Mouse (Mus musculus) heart, embryonic 15.5 days (tissue): Measurements from ENCODE around the gene Pign. TPM values are rescaled to one million over a fixed set of nuclear protein-coding genes. Genes with fewer than 3 reads are reported as not detected.

Source experiments
- ATAC-seq: fragments of 200-750 bp; cut with Nextera tagmentation; replicated peaks from 2 replicates; pipeline ENCODE4 v1.8.0; 2017; ENCODE audit warnings: low read depth, moderate TSS enrichment; ENCODE audit not compliant: insufficient number of reproducible peaks, insufficient read depth, low FRiP score
- H3K27ac ChIP-seq: fragments of 300-500 bp; sonication (generic); 2 replicates; pipeline ENCODE4 v1.5.1; 2015; ENCODE audit warnings: mild to moderate bottlenecking, inconsistent platforms
- H3K27me3 ChIP-seq: fragments of 300-500 bp; sonication (generic); 2 replicates; pipeline ENCODE4 v1.6.1; 2015; ENCODE audit warnings: inconsistent platforms
- H3K36me3 ChIP-seq: fragments of 300-500 bp; sonication (generic); 2 replicates; pipeline ENCODE4 v1.6.1; 2015; ENCODE audit warnings: mild to moderate bottlenecking, inconsistent platforms
- H3K4me1 ChIP-seq: fragments of 300-500 bp; sonication (generic); replicated peaks from 2 replicates; pipeline ENCODE4 v1.6.1; 2015; ENCODE audit warnings: inconsistent platforms
- H3K4me2 ChIP-seq: fragments of 300-500 bp; sonication (generic); 2 replicates; pipeline ENCODE4 v1.6.1; 2015; ENCODE audit warnings: inconsistent platforms, mild to moderate bottlenecking, moderate library complexity
- H3K4me3 ChIP-seq: fragments of 300-500 bp; sonication (generic); 2 replicates; pipeline ENCODE4 v1.5.1; 2015; ENCODE audit warnings: mild to moderate bottlenecking, inconsistent platforms
- H3K9ac ChIP-seq: fragments of 300-500 bp; sonication (generic); 2 replicates; pipeline ENCODE4 v1.6.1; 2015; ENCODE audit warnings: mild to moderate bottlenecking, inconsistent platforms
- H3K9me3 ChIP-seq: fragments of 300-500 bp; sonication (generic); replicated peaks from 2 replicates; pipeline ENCODE4 v1.6.1; 2016; ENCODE audit warnings: inconsistent platforms
- WGBS: fragments of 180-500 bp; shearing (Covaris S2); methylation state at CpG from one replicate; pipeline ENCODE4 v1.1.7; 2015; ENCODE audit warnings: mixed read lengths; 5-methylcytosine and 5-hydroxymethylcytosine counted together
- polyA plus RNA-seq: library from polyadenylated mRNA; unstranded; fragments of >200 nt; fragmentation: Nextera tagmentation; extraction: Ambion mirVana; gene quantifications from 2 replicates; pipeline ENCODE4 v1.2.1, GENCODE M21; 2015

The Pign gene
- polyA plus RNA-seq, 1 experiment from 2014 or later: 10.9 TPM

GRCm38 (mm10) chr1:105662820-105663170 lies 682 bp downstream of the Pign start:
- peaks cover 10% of the 10 kb centered on the region for H3K4me1 ChIP-seq
- H3K4me3 ChIP-seq: peak overlapping the region; percentile 73
- H3K9me3 ChIP-seq: no peaks in the 10 kb centered on the region
- no peaks in the 10 kb centered on the region for H3K27me3 ChIP-seq
- peak overlapping the region; percentile 61 for H3K4me2 ChIP-seq
- WGBS: 5% methylated on average over 6 of the region's 6 CpGs
- ATAC-seq: no peak
- H3K27ac ChIP-seq: peak overlapping the region; percentile 84
- peak overlapping the region; percentile 71 for H3K9ac ChIP-seq
- H3K36me3 ChIP-seq: no peaks in the 10 kb centered on the region

- peaks cover 18% of the 10 kb centered on the region; the same call in 1 of the 2 replicates for H3K36me3 ChIP-seq
- peaks cover 7% of the 10 kb centered on the region for H3K4me1 ChIP-seq
- WGBS: 21% methylated on average over 3 of the region's 3 CpGs
- ATAC-seq: no peak
- H3K9ac ChIP-seq: no peak overlapping the region
- no peak overlapping the region for H3K27ac ChIP-seq
- no peaks in the 10 kb centered on the region for H3K9me3 ChIP-seq
- no peaks in the 10 kb centered on the region for H3K27me3 ChIP-seq
- no peak overlapping the region for H3K4me3 ChIP-seq
- H3K4me2 ChIP-seq: no peak overlapping the region
Measured at GRCm38 (mm10) chr1:105660015-105660414, 3.5 kb downstream of the Pign start.

GRCm38 (mm10) chr1:105653981-105654380 lies 9.5 kb downstream of the Pign start:
- Histone ChIP-seq H3K4me3 (no peak overlapping the region), H3K27me3 (no peaks in the 10 kb centered on the region), H3K9ac (no peak overlapping the region), H3K4me2 (no peak overlapping the region), H3K36me3 (peaks cover 26% of the 10 kb centered on the region; the same call in 1 of the 2 replicates), H3K27ac (no peak overlapping the region), H3K4me1 (no peaks in the 10 kb centered on the region), H3K9me3 (no peaks in the 10 kb centered on the region)
- ATAC-seq: no peak
- WGBS: 91% methylated on average over 1 of the region's 1 CpGs

- Histone ChIP-seq H3K27ac (no peak overlapping the region), H3K27me3 (no peaks in the 10 kb centered on the region), H3K4me3 (no peak overlapping the region), H3K9me3 (no peaks in the 10 kb centered on the region), H3K9ac (no peak overlapping the region), H3K4me1 (no peaks in the 10 kb centered on the region), H3K4me2 (no peak overlapping the region), H3K36me3 (peaks cover 29% of the 10 kb centered on the region)
- 89% methylated on average over 1 of the region's 1 CpGs for WGBS
- no peak for ATAC-seq
Measured at GRCm38 (mm10) chr1:105650650-105651049, 12.8 kb downstream of the Pign start.

GRCm38 (mm10) chr1:105644093-105644492 lies 19.4 kb downstream of the Pign start:
- no peaks in the 10 kb centered on the region for H3K27me3 ChIP-seq
- H3K4me1 ChIP-seq: no peaks in the 10 kb centered on the region
- H3K36me3 ChIP-seq: peaks cover 33% of the 10 kb centered on the region
- no peaks in the 10 kb centered on the region for H3K9me3 ChIP-seq
- no peak for ATAC-seq
- no peak overlapping the region for H3K27ac ChIP-seq
- H3K4me3 ChIP-seq: no peak overlapping the region
- no peak overlapping the region for H3K9ac ChIP-seq
- no peak overlapping the region for H3K4me2 ChIP-seq
- 79% methylated on average over 3 of the region's 3 CpGs for WGBS

- no peaks in the 10 kb centered on the region for H3K9me3 ChIP-seq
- H3K4me2 ChIP-seq: no peak overlapping the region
- H3K27me3 ChIP-seq: no peaks in the 10 kb centered on the region
- ATAC-seq: no peak
- no peaks in the 10 kb centered on the region for H3K36me3 ChIP-seq
- no peak overlapping the region for H3K9ac ChIP-seq
- no peaks in the 10 kb centered on the region for H3K4me1 ChIP-seq
- no peak overlapping the region for H3K27ac ChIP-seq
- WGBS: 41% methylated on average over 3 of the region's 3 CpGs
- no peak overlapping the region for H3K4me3 ChIP-seq
Measured at GRCm38 (mm10) chr1:105630481-105630880, 33.0 kb downstream of the Pign start.

GRCm38 (mm10) chr1:105589673-105590072 lies 73.8 kb downstream of the Pign start:
- Histone ChIP-seq H3K9me3 (no peaks in the 10 kb centered on the region), H3K4me3 (no peak overlapping the region), H3K27me3 (no peaks in the 10 kb centered on the region), H3K4me2 (no peak overlapping the region), H3K4me1 (no peaks in the 10 kb centered on the region), H3K27ac (no peak overlapping the region), H3K9ac (no peak overlapping the region), H3K36me3 (peaks cover 7% of the 10 kb centered on the region; the same call in 1 of the 2 replicates)
- WGBS: 91% methylated on average over 2 of the region's 2 CpGs
- ATAC-seq: no peak

GRCm38 (mm10) chr1:105588697-105589096 lies 74.8 kb downstream of the Pign start:
- no peak overlapping the region for H3K4me3 ChIP-seq
- peaks cover 9% of the 10 kb centered on the region for H3K36me3 ChIP-seq
- WGBS: 80% methylated on average over 5 of the region's 5 CpGs
- no peak overlapping the region for H3K4me2 ChIP-seq
- H3K9ac ChIP-seq: no peak overlapping the region
- H3K27me3 ChIP-seq: no peaks in the 10 kb centered on the region
- H3K27ac ChIP-seq: no peak overlapping the region
- ATAC-seq: no peak
- H3K4me1 ChIP-seq: no peaks in the 10 kb centered on the region
- no peaks in the 10 kb centered on the region for H3K9me3 ChIP-seq

- Histone ChIP-seq H3K27ac (no peak overlapping the region), H3K9ac (no peak overlapping the region), H3K27me3 (no peaks in the 10 kb centered on the region), H3K4me2 (no peak overlapping the region), H3K36me3 (peaks cover 19% of the 10 kb centered on the region), H3K4me3 (no peak overlapping the region), H3K9me3 (no peaks in the 10 kb centered on the region), H3K4me1 (no peaks in the 10 kb centered on the region)
- WGBS: 81% methylated on average over 1 of the region's 1 CpGs
- ATAC-seq: no peak
Measured at GRCm38 (mm10) chr1:105582800-105583199, 80.7 kb downstream of the Pign start.

GRCm38 (mm10) chr1:105580909-105581308 lies 82.6 kb downstream of the Pign start:
- H3K36me3 ChIP-seq: peaks cover 14% of the 10 kb centered on the region
- no peak overlapping the region for H3K4me2 ChIP-seq
- no peaks in the 10 kb centered on the region for H3K4me1 ChIP-seq
- no peaks in the 10 kb centered on the region for H3K27me3 ChIP-seq
- 76% methylated on average over 2 of the region's 2 CpGs for WGBS
- H3K4me3 ChIP-seq: no peak overlapping the region
- no peaks in the 10 kb centered on the region for H3K9me3 ChIP-seq
- ATAC-seq: no peak
- H3K9ac ChIP-seq: no peak overlapping the region
- no peak overlapping the region for H3K27ac ChIP-seq

- ATAC-seq: no peak
- Histone ChIP-seq H3K27me3 (no peaks in the 10 kb centered on the region), H3K27ac (no peak overlapping the region), H3K4me3 (no peak overlapping the region), H3K9ac (no peak overlapping the region), H3K4me1 (no peaks in the 10 kb centered on the region), H3K4me2 (no peak overlapping the region), H3K9me3 (no peaks in the 10 kb centered on the region), H3K36me3 (peaks cover 13% of the 10 kb centered on the region; the same call in 1 of the 2 replicates)
- 77% methylated on average over 3 of the region's 3 CpGs for WGBS
Measured at GRCm38 (mm10) chr1:105566051-105566450, 97.4 kb downstream of the Pign start.

- peaks cover 13% of the 10 kb centered on the region; the same call in 1 of the 2 replicates for H3K36me3 ChIP-seq
- no peak overlapping the region for H3K27ac ChIP-seq
- no peak overlapping the region for H3K4me3 ChIP-seq
- H3K27me3 ChIP-seq: no peaks in the 10 kb centered on the region
- H3K9me3 ChIP-seq: no peaks in the 10 kb centered on the region
- no peak overlapping the region for H3K9ac ChIP-seq
- 64% methylated on average over 1 of the region's 1 CpGs for WGBS
- H3K4me2 ChIP-seq: no peak overlapping the region
- no peaks in the 10 kb centered on the region for H3K4me1 ChIP-seq
- ATAC-seq: no peak
Measured at GRCm38 (mm10) chr1:105564289-105564688, 99.2 kb downstream of the Pign start.
